Mouse (Mus musculus) heart, postnatal 4 days (tissue): ENCODE results near the gene Alg5. TPM values are rescaled to one million over a fixed set of nuclear protein-coding genes. Genes with fewer than 3 reads are reported as not detected.
"Not testable (repeated sequence)": the region's sequence is repeated elsewhere in the genome, so short reads cannot be mapped to it uniquely, and the experiment has no call there.

ENCODE experiments used
- DNase-seq: peaks from one replicate; pipeline ENCODE4 v3.0.0; 2021
- total RNA-seq, 2 experiments: library from RNA; stranded (reverse); gene quantifications; 2 replicates each; pipeline ENCODE4 v1.2.3; 2021

Alg5 gene
- total RNA-seq = 10 to 100 TPM; 19.2 to 24.0 TPM

DNA sequence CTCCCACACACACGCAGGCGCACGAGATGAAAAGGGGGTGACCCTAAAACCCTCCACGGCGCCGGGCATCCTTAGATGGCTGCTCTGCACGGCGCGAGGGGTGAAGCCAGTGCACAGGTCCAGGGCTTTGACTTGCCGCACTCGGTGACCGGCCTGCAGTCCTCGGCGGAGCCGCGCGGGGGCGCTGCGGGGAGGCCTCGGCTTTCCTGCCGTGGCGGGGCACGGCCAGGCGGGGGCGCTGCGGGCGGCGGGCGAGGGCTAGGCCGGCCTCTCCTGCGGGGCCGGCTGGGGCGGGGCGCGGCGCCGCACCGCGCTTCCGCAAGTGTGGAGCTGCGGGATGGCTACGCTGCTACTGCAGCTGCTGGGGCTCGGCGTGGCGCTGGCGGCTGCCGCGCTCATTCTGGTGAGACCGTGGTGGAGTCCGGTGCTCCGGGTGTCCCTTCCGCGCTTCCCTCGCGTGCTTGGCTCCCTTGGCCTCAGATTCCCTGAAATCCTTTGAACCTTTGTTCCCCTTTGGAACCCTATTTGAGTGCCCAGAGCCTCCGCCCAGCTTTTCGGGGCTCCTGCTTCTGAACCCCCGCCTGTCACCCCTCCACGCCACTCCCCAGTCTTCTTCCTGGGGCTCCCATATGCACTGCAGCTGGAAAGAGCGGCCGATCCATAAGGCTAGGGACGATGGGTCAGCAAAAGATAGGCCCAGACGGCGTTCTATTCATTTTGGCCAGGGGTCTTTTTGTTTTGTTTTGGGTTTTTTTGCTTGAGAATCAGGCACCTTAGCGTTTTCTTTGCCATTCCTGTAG, at the start of gene Alg5, which contains the start of gene Exosc8:
TSS of gene Alg5 (plus strand) at position 293 of the 800 bp plus-strand sequence.
TSS of gene Exosc8 (minus strand) at position 147 of the 800 bp plus-strand sequence.
- peak; percentile 96 for DNase-seq

DNA sequence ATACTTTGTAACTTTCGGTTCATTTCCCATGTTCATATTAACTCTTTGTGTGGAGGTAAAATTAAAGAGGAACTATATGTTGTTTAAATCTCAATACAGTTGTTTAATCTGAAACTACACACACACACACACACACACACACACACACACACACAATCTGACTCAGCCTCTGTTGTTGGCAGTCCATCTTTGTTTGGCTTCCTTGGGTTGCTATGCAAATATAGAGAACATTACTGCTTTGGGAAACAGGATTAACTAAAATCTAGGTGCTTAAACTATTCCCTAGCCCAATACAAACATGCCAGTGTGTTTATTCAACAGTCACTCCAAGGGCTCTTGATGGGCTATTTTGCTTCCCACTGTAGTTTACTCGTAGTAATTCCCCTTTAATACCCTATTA, 48.1 kb upstream of the Alg5 start:
- DNase-seq = no peak

DNA sequence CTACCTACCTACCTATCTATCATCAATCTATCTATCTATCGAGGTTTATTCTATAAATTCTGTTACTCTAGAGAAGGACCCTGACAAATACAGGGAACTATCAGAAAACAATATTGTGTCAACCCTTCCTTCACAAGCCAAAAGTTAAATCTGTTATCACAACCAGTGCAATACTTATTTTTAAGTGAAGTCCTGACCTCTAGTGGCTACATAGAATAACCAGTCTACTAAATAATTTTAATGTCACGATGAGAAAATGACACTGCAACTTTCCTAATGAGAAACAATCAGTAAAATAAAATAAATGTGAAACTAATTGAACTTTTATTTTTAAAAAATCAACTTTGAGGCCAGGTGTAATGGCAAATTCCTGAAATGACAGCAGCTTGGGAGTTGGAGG, 46.2 kb upstream of the Alg5 start:
- DNase-seq = no peak

DNA sequence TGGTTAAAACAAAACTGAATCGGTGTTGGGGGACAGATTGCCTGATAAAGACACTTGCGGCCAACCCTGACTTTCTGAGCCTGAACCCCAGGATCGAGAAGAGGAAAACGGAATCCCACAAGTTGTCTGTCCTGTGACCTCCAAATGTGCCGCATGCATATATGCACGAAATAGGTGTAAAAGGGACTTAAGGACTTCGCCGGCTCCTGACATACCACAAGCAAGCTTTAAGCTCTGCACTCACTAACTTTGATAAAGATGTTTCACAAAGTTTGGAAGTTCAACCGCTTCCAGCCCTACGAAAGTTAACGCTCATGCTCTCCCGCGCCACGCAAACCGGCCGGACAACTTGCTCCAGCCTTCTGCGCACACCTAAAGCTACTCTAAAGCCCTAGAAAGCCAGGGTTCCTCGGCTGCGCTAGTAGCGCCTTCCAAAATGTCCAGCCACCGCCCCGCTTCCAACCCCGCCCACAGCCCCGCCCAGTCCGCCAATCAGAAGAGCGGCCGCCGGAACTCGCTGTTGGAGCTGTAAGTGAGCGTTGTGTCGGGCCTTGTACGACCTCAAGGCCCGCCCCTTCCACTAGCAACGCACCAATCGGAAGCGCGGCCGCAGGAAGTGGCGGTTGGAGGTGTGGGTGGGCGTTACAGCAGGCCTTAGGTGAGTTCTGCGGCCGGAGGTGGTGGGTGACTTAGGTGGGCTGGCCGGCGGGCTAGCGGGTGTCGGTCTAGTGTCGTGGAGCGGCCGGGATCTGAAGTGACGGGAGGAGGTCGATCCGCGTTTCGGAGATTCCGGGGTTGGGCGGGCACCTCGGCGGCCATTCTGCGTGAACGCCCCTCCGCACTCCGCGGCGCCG, 42.9 kb upstream of the Alg5 start, which contains the start of gene Supt20:
TSS of gene Supt20 (plus strand) at position 606 of the 854 bp plus-strand sequence.
- peak; percentile 93 for DNase-seq

DNA sequence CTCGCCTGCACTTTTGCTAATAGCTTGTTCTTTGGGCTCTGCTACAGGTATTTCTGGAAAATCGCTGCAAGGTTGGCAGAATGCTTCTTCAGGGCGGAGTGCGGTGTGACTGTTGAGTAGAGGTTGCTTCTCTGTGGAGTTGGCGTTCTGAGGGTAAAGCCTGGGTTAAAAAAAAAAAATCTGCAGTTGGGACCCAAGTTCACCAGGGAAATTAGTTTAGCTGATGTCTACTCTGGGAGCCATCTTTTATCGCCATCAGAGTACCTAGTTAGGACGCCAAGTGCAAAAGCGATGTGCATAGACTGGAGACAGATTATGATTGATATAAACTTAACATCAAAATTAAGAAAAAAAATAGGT, 42.3 kb upstream of the Alg5 start:
- DNase-seq = no peak

DNA sequence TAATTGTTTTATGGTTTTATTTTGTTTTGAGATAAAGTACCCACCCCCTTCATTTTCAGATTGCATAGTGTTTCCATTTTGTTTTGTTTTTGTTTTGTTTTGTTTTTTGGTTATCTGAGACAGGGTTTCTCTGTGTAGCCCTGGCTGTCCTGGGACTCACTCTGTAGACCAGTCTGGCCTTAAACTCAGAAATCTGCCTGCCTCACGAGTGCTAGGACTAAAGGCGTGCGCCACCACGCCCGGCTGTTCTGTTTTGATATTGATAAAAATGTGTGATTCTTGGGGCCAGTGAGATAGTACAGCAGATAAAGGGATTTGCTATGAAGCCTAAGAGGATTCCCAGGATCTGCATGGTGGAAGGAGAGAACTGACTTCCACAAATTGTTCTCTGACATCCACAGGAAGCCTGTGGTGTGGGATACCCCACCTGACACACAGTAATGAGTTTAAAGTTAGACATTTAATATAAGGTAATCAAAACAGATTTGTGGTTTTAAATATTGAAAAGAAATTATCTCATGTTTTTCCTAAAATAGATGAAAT, 35.5 kb upstream of the Alg5 start:
- DNase-seq = no peak

DNA sequence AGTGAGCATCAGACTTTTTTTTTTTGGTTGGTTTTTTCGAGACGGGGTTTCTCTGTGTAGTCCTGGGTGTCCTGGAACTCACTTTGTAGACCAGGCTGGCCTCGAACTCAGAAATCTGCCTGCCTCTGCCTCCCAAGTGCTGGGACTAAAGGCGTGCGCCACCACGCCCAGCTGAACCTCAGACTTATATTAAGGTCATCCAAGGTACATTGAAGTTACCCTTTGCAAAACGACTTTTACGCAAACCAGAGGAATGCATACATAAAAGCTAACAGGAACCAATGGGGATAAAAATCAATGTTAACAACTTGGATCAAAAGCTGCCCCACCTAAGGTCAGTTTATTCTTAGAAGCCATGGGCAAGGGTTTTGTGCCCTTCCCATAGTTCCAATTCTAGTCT, 31.2 kb upstream of the Alg5 start:
- DNase-seq = not testable (repeated sequence)

DNA sequence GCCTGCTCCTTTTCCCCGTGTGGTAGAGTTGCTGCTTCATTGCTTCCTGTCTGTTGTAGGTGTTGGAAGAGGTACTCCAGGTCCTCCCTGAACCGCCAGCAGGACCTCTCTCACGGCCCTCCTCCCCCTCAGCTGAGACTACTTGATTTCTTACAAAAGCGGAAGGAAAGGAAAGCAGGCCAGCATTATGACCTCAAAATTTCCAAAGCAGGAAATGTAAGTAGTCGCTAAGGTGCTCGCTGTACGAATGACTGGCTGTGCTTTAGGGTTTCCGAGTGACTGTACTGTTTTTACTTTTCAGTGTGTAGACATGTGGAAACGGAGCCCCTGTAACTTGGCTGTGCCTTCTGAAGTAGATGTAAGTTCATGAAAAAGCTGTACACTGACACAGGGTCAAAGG, 26.4 kb upstream of the Alg5 start:
- DNase-seq = no peak

DNA sequence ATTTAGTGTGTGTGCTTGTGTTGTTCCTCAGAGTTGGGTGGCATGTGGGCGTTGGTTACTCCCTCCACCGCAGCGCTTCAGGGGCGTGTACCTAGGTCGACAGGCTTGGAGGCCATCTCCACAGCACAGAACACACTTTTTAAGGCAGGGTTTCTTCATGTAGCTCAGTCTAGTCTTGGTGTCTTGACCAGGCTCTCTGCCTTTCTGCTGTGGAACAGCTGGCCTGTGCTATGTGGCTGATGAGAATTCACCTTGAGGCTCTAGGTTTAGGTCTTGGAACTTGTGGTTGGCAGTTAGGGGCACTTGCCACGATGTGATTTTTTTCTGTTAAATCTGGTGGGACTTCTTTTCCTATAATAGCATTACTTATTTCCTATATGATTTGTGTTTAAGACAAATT, 21.1 kb upstream of the Alg5 start, which contains the start of gene Gm21958:
TSS of gene Gm21958 (minus strand) at position 101 of the 400 bp plus-strand sequence.
- DNase-seq = no peak

DNA sequence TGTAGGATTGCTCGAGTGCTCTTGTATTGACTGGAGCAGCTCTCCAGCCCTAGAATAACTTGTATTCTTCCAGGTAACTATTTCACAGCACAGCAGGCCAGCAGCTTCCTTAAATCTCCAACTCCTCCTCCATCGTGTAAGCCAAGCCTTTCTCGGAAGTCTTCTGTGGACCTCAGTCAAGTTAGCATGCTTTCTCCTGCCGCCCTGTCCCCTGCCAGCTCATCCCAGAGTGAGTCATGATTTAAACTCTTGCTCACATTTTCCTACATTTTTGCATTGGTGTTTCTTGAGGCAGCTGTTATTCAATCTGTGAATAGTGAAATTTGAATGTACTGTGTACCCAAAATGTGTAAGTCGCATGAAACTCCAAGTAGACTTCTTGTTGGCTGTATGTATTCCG, 19.9 kb upstream of the Alg5 start:
- DNase-seq = no peak

DNA sequence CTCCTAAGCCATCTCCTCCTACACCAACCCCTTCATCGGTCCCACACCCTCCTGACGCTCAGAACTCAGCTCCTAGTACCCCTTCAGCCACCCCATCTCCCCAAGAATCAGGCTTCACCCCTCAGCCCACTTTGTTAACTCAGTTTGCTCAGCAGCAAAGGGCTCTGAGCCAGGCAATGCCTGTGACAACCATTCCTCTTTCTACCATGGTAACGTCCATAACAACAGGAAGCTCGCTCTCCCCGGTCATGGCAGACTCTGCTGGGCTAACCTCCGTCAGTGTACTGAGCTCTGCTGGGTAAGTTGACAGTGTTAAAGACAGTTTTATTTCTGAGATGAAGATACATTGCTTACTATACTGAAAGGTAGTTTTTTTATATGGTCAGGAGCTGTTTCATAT, 18.0 kb upstream of the Alg5 start:
- DNase-seq = no peak

DNA sequence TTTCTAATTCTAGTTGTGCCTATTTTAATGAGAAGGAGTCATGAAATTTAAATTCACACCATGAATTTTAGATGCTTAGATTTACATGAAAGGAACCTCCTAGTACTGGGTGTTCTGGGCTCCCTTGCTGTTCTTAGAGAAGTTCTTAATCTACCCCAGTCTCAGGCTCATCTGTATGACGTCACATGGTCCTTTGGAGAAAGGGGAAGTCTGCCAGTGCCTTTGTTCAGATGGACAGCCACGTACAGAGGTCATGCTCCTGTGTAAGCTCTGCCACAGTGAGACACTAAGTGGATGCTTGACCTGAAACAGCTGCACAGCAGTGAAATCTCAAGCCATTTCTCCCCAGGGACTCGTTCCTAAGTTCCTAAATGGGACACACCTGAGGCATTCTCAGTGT, 16.4 kb upstream of the Alg5 start:
- no peak for DNase-seq

DNA sequence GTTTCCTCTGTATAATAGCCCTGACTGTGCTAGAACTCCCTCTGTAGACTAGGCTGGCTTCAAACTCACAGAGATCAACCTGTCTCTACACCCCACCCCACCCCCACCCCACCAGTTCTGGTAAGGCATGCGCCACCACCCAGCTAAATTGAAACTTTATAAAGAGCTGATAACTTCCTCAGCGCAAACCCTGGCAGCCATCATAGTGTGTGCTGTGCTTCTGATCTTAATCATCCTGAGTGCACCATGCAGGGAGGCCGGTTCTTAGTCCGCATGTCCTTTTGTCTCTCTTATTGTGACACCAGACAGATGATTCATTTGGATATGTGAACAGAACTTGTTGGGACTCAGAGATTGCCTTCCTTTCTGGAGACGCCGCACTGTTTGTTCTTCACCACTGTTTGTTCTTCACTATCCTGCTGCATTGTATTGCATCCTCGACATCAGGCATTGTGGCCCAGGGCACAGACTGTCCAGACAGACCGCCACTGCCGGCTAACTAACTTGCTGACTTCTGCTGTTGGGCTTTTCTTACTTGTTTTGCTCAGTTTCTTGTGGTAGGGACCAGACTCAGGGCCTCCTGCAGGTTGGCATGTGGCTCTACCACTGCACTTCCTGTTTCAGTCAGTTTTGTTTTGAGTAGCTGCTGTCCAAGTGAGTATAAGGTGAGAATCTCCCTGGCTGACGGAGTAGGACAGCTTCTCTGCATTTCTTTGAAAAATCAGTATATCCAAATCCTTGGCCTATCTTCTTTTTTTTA, 11.4 kb upstream of the Alg5 start:
- DNase-seq = no peak

DNA sequence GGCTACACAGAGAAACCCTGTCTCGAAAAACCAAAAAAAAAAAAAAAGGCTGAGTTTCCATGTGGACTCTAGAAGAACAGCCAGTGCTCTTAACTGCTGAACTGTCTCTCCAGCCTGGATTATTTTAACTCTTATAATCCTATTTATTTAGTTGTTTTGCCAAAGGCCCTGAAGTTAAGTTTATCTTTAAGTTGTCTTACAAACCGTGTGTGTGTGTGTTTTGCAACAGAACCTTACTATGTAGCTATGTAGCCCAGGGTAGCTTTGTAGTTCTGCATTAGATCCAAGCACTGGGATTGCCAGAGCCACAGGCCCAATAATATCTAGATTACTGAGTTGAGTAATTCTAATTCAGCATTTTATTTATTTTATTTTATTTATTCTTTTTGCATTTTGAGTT, 10.0 kb upstream of the Alg5 start:
- no peak for DNase-seq

DNA sequence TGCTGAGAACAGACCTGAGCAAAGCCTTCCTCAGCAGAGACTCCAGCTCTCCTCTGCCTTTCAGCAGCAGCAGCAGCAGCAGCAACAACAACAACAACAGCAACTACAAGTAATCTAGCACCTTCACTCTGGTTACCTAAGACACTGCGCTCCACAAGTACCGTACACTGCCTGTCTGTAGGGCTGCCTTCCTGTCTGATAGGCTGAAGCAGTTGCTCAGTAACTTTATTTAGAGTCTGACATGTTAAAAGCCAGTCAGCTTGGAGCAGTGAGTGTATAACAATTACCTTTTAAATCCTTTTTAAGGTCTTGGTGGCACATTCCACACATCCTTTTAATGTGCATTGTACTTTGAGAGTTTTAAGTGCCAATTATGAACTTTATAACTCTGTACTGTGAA, 7.8 kb upstream of the Alg5 start:
- no peak for DNase-seq

DNA sequence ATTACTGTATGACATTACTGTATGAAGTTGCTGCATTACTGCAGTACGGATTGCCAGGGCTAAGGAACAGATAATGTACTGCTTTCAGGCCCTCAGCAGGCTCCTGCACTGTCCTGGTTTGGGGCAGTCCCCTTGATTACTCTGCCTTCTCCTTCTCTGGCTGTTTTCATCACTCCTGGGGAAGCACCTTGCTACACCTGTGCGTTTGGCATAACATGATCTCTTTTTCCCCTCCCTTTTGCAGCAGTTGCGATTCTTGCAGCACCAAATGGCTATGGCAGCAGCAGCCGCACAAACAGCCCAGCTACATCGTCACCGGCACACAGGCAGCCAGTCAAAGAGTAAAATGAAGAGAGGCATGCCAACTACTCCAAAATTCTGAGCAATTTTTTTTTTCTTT, 7.2 kb upstream of the Alg5 start:
- no peak for DNase-seq

DNA sequence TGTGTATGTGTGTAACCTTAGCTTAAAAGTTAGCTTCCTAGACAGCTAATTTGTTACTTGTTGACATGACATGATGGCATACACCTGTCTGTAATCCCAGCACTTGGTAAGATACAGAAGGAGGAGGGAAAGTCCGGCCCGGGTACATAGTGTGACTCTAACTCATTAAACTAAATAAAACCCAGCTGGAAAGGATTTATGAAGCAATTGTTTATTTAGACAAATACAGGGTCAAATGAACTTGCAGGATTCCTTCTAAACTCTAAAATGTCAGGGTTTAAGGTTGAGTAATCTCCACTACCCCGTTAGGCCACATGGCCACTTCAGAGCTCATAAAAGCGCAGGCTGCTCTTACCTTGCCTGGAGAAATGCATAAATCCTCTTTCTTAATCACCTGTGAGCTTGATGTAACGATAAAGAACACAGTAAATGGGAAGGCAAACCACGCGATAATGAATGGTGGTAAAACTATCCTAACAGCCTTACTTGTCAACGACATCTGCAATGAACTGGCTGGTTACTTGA, 3.7 kb upstream of the Alg5 start:
- DNase-seq = no peak

DNA sequence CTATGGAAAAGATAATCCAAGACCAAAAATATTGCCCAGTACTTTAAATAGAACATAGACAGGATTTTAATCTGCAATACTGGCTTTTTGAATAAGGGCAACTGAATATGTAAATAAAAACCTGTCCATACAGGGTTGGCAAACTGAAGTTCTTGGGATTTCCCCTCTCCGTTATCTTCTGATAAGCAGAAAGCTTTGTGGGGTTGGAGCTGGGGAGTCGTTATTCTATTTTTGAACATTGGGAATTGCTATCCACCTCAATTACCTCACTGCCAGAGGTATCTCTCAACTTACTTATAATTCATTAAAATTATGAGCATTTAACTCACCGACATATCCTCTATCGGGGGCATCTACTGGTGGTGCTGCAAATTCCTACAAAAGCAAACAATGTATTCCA, 3.0 kb upstream of the Alg5 start:
- DNase-seq = no peak

DNA sequence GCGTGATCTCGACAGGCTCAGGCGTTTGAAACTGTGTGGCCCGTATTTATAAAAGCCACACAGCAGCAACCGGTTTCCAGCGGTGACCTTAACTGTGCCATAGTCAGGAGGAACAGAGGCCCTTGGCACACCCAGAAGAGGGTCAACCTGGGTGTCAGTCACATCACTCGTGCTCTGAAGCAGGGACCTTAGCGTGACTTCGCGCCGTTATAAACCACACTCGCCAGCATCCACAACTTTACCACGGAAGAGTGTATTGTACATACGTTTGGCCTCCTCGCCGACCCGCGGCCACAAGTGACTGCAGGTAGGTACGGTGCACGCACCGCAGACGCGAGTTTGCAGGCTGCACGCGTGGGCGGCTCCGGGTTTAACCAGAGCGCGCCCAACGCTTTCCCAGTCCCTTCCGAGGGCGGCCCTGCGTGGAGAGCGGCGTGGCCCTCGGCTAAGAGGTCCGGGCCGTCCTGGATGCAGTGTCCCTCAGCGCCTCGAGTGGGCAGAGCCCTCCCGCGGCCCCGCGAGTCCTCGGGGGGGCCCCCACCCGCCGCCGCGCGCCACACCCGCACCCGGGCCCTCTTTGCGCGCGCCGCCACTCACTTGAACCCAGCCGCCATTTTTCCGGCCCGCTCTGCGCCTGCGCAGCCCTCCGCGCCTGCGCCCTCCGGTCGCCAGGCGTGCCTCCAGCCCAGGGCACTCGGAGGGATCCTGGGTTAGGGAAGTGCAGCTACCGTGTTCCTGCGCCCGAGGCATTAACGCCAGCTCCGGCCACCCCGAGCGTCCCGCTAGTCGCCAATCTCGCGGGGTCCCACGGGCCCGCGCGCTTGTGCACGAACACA, 710 bp upstream of the Alg5 start:
- peak; percentile 94 for DNase-seq

DNA sequence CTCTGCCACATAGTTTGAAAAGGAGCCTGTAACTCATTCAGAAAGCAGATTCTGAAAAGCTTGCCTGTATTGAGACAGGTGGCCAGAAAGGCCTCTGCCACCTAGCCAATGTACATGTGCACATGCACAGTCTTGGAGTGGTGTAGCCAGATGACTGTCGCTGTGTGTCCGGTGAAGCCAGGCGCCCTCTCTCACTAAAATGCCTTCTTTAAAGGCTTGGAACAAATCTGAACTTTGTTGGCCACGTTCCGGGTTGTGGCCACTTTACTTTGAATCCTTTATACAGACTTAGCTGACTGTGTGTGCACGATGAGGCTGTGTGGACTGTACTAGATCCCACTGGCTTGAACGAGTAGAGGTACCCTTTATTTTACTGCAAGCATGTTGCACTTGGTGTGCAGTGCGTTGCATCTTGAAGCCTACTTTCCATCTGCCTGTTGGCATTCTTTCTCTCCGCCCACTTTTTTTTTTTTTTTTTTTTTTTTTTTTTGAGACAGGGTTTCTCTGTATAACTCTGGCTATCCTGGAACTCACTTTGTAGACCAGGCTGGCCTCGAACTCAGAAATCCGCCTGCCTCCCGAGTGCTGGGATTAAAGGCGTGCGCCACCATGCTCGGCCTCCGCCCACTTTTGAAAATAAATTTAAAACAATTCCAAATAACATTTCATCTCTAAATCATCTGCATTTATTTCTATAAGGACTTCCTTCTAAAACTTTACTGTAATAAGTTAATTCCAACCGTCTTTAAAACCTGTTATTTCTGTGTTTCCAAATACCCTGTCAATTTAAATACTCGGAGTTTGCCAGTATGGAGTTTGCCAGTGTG, 975 bp downstream of the Alg5 start:
- peak; percentile 18 for DNase-seq
